8 mouse cellular contexts compared by ENCODE assay signal in the genomic region with DNA sequence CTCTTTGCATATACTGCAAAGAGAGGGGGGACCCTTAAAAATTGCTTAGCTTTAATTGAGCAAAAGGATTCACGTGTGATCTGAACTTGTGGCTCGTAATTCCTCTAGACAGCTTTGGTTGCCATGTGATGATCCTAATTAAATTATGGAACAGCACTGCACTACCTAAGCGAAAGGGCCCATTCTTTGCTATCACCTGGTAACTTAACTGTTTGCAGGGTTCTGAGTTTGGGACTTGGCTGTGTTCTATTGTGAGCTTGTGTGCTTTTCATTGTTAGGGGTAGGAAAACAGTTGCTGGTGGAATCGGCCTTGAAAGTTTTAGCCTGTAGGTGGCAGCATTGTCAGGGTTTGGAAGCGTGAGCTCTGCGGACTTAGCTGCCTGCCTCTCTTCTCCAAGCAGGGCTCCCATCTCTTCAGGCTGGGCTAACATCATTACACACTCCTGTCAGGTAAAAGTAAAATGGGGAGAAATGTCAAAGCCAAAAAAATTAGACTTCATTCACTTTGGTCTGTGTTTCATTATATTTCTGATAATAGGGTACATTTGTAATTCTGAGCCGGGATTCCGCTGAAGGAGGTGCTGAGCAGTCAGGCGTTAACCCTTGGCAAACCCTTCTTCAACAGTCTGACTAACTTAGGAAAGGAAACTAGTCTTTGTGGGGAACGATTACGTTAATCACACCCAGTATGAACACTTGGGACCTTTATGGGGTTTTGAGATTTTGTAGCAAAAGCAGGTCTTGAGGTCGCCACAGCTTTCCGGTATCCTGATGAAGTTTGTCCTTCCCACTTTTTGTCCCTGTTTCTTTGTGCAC.
DNase-seq lines count a peak whose midpoint lies in the region; ATAC-seq and TF ChIP-seq lines count a peak whose summit lies in the region.

No protein-coding gene starts in this region.

- H3K27ac ChIP-seq in embryonic facial prominence, embryonic 10.5 days (replicated peaks): peak overlapping the region; percentile 1; the same call in 1 of the 2 replicates
- no peak overlapping the region for H3K27ac ChIP-seq in heart, embryonic 10.5 days
- H3K27ac ChIP-seq in kidney, embryonic 16.5 days (ENCODE audit: low read length): no peak overlapping the region
- no peak overlapping the region for H3K27ac ChIP-seq in liver, adult 2 months (replicated peaks; ENCODE audit: insufficient read depth, low read depth, low read length)
- H3K27ac ChIP-seq in neural tube, embryonic 14.5 days (ENCODE audit: low read depth, low read length): no peak overlapping the region

- no peaks in the 10 kb centered on the region for H3K36me3 ChIP-seq in embryonic facial prominence, embryonic 10.5 days (replicated peaks)
- no peaks in the 10 kb centered on the region for H3K36me3 ChIP-seq in heart, embryonic 10.5 days
- H3K36me3 ChIP-seq in kidney, embryonic 16.5 days (ENCODE audit: insufficient read depth, low read length): no peaks in the 10 kb centered on the region
- H3K36me3 ChIP-seq in liver, adult 2 months (ENCODE audit: control insufficient read depth, insufficient read depth, low read length): no peaks in the 10 kb centered on the region
- H3K36me3 ChIP-seq in neural tube, embryonic 14.5 days (ENCODE audit: control insufficient read depth, insufficient read depth, low read length): no peaks in the 10 kb centered on the region

- H3K4me1 ChIP-seq in embryonic facial prominence, embryonic 10.5 days: peaks cover 7% of the 10 kb centered on the region; the same call in 1 of the 2 replicates
- H3K4me1 ChIP-seq in heart, embryonic 10.5 days: no peaks in the 10 kb centered on the region
- peaks cover 4% of the 10 kb centered on the region; the same call in 1 of the 2 replicates for H3K4me1 ChIP-seq in kidney, embryonic 16.5 days (ENCODE audit: insufficient read depth, low read length)
- no peaks in the 10 kb centered on the region for H3K4me1 ChIP-seq in liver, adult 2 months (ENCODE audit: control insufficient read depth, insufficient read depth, low read length)
- H3K4me1 ChIP-seq in neural tube, embryonic 14.5 days (ENCODE audit: control insufficient read depth, insufficient read depth, low read length): no peaks in the 10 kb centered on the region

- H3K4me3 ChIP-seq in embryonic facial prominence, embryonic 10.5 days: no peak overlapping the region
- H3K4me3 ChIP-seq in heart, embryonic 10.5 days: no peak overlapping the region
- H3K4me3 ChIP-seq in kidney, embryonic 16.5 days (ENCODE audit: low read length): no peak overlapping the region
- no peak overlapping the region for H3K4me3 ChIP-seq in liver, adult 2 months (ENCODE audit: insufficient read depth, low read depth, low read length)
- no peak overlapping the region for H3K4me3 ChIP-seq in neural tube, embryonic 14.5 days (ENCODE audit: low read depth, low read length)

- ATAC-seq in kidney, embryonic 16.5 days (ENCODE audit: low FRiP score, low TSS enrichment): peak; percentile 87
- ATAC-seq in neural tube, embryonic 14.5 days (ENCODE audit: low read depth): peak; percentile 75; the same call in 1 of the 2 replicates

- no peak overlapping the region; the same call in 1 of the 2 replicates for H3K9ac ChIP-seq in kidney, embryonic 16.5 days (replicated peaks; ENCODE audit: low read length)
- no peak overlapping the region for H3K9ac ChIP-seq in liver, adult 2 months (ENCODE audit: low read depth, low read length)
- no peak overlapping the region for H3K9ac ChIP-seq in neural tube, embryonic 14.5 days (replicated peaks; ENCODE audit: low read depth, low read length)

- 38% methylated on average over 13 of the region's 13 CpGs for WGBS in embryonic facial prominence, embryonic 10.5 days
- 45% methylated on average over 13 of the region's 13 CpGs for WGBS in heart, embryonic 10.5 days
- 34% methylated on average over 13 of the region's 13 CpGs for WGBS in kidney, embryonic 16.5 days
- 53% methylated on average over 13 of the region's 13 CpGs for WGBS in liver, adult 2 months
- 42% methylated on average over 13 of the region's 13 CpGs for WGBS in neural tube, embryonic 14.5 days

- TF ChIP-seq CTCF in liver, adult 2 months (IDR thresholded peaks at IDR 0.05; ENCODE audit: low read depth, low read length): peak; percentile 83

- H3K9me3 ChIP-seq in embryonic facial prominence, embryonic 10.5 days: no peaks in the 10 kb centered on the region
- no peaks in the 10 kb centered on the region for H3K9me3 ChIP-seq in heart, embryonic 10.5 days
- no peaks in the 10 kb centered on the region for H3K9me3 ChIP-seq in kidney, embryonic 16.5 days (ENCODE audit: low read length)
- H3K9me3 ChIP-seq in neural tube, embryonic 14.5 days (ENCODE audit: control insufficient read depth, low read length): no peaks in the 10 kb centered on the region

- 0 out of 2 replicates have a peak overlapping the region, but pooled peaks have one; percentile 5 for H3K4me2 ChIP-seq in kidney, embryonic 16.5 days (replicated peaks; ENCODE audit: low read depth, low read length)
- H3K4me2 ChIP-seq in neural tube, embryonic 14.5 days (ENCODE audit: low read depth, low read length): no peak overlapping the region

- no peaks in the 10 kb centered on the region for H3K27me3 ChIP-seq in embryonic facial prominence, embryonic 10.5 days (replicated peaks; ENCODE audit: low read depth, poor library complexity, severe bottlenecking)
- H3K27me3 ChIP-seq in heart, embryonic 10.5 days (ENCODE audit: insufficient read depth, poor library complexity, severe bottlenecking): no peaks in the 10 kb centered on the region
- H3K27me3 ChIP-seq in kidney, embryonic 16.5 days (ENCODE audit: insufficient read depth, low read length): no peaks in the 10 kb centered on the region
- no peaks in the 10 kb centered on the region for H3K27me3 ChIP-seq in liver, adult 2 months (ENCODE audit: control insufficient read depth, insufficient read depth, low read length)
- H3K27me3 ChIP-seq in neural tube, embryonic 14.5 days (ENCODE audit: control insufficient read depth, insufficient read depth, low read length): no peaks in the 10 kb centered on the region

- DNase-seq in 3T3-L1 (ENCODE audit: low read depth, low spot score): peak; percentile 91
- DNase-seq in adrenal gland, postnatal 14 days: peak; percentile 84
- DNase-seq in embryonic facial prominence, embryonic 10.5 days (ENCODE audit: low spot score): peak; percentile 82
- DNase-seq in heart, embryonic 10.5 days (ENCODE audit: low spot score): peak; percentile 78
- peak; percentile 50 for DNase-seq in liver, adult 2 months (ENCODE audit: extremely low read depth, low read depth, low spot score)
- DNase-seq in urinary bladder, adult 18-20 months (ENCODE audit: low spot score in 2 of 2): peak; percentile 39 to 45

- no peak for TF ChIP-seq POLR2A in liver, adult 2 months (IDR thresholded peaks at IDR 0.05; ENCODE audit: extremely low read depth, insufficient read depth, low read length)

- H3K79me2 ChIP-seq in liver, adult 2 months (ENCODE audit: control insufficient read depth, insufficient read depth, low read length): no peaks in the 10 kb centered on the region
